Mouse (Mus musculus): Measurements from ENCODE around the gene Ugt1a1. TPM values are rescaled to one million over a fixed set of nuclear protein-coding genes. Genes with fewer than 3 reads are reported as not detected.

Ugt1a1 gene
- total and polyA plus RNA-seq, 2 experiments, result 574 to 719 TPM

- 71% methylated on average over 5 of the region's 5 CpGs for WGBS
- H3K27ac ChIP-seq (replicated peaks; ENCODE audit: insufficient read depth, low read depth, low read length), result no peak overlapping the region
- no peaks in the 10 kb centered on the region for H3K79me2 ChIP-seq (ENCODE audit: control insufficient read depth, insufficient read depth, low read length)
- no peaks in the 10 kb centered on the region for H3K36me3 ChIP-seq (ENCODE audit: control insufficient read depth, insufficient read depth, low read length)
- H3K27me3 ChIP-seq (ENCODE audit: control insufficient read depth, insufficient read depth, low read length), result no peaks in the 10 kb centered on the region
- H3K4me1 ChIP-seq (ENCODE audit: control insufficient read depth, insufficient read depth, low read length), result no peaks in the 10 kb centered on the region
- no peak for DNase-seq (ENCODE audit: extremely low read depth, low read depth, low spot score)
- no peak overlapping the region for H3K4me3 ChIP-seq (ENCODE audit: insufficient read depth, low read depth, low read length)
- TF ChIP-seq POLR2A (IDR thresholded peaks at IDR 0.05; ENCODE audit: extremely low read depth, insufficient read depth, low read length) (no peak), CTCF (IDR thresholded peaks at IDR 0.05; ENCODE audit: low read depth, low read length) (no peak)
- H3K9ac ChIP-seq (ENCODE audit: low read depth, low read length), result no peak overlapping the region
Observed at GRCm38 (mm10) chr1:88240072-88240471, 28.3 kb downstream of the Ugt1a1 start.

GRCm38 (mm10) chr1:88240579-88240978 lies 28.8 kb downstream of the Ugt1a1 start:
- no peak for DNase-seq (ENCODE audit: extremely low read depth, low read depth, low spot score)
- no peak overlapping the region for H3K4me3 ChIP-seq (ENCODE audit: insufficient read depth, low read depth, low read length)
- no peaks in the 10 kb centered on the region for H3K27me3 ChIP-seq (ENCODE audit: control insufficient read depth, insufficient read depth, low read length)
- no peak overlapping the region for H3K9ac ChIP-seq (ENCODE audit: low read depth, low read length)
- no peak overlapping the region for H3K27ac ChIP-seq (replicated peaks; ENCODE audit: insufficient read depth, low read depth, low read length)
- no peaks in the 10 kb centered on the region for H3K36me3 ChIP-seq (ENCODE audit: control insufficient read depth, insufficient read depth, low read length)
- TF ChIP-seq CTCF (IDR thresholded peaks at IDR 0.05; ENCODE audit: low read depth, low read length) (no peak), POLR2A (IDR thresholded peaks at IDR 0.05; ENCODE audit: extremely low read depth, insufficient read depth, low read length) (no peak)
- H3K4me1 ChIP-seq (ENCODE audit: control insufficient read depth, insufficient read depth, low read length), result no peaks in the 10 kb centered on the region
- WGBS, result 75% methylated on average over 4 of the region's 4 CpGs
- no peaks in the 10 kb centered on the region for H3K79me2 ChIP-seq (ENCODE audit: control insufficient read depth, insufficient read depth, low read length)

GRCm38 (mm10) chr1:88243861-88244260 lies 32.1 kb downstream of the Ugt1a1 start:
- Histone ChIP-seq H3K36me3 (ENCODE audit: control insufficient read depth, insufficient read depth, low read length) (no peaks in the 10 kb centered on the region), H3K27me3 (ENCODE audit: control insufficient read depth, insufficient read depth, low read length) (no peaks in the 10 kb centered on the region), H3K27ac (replicated peaks; ENCODE audit: insufficient read depth, low read depth, low read length) (no peak overlapping the region), H3K4me1 (ENCODE audit: control insufficient read depth, insufficient read depth, low read length) (no peaks in the 10 kb centered on the region), H3K4me3 (ENCODE audit: insufficient read depth, low read depth, low read length) (no peak overlapping the region), H3K9ac (ENCODE audit: low read depth, low read length) (no peak overlapping the region), H3K79me2 (ENCODE audit: control insufficient read depth, insufficient read depth, low read length) (no peaks in the 10 kb centered on the region)
- TF ChIP-seq POLR2A (IDR thresholded peaks at IDR 0.05; ENCODE audit: extremely low read depth, insufficient read depth, low read length), result no peak
- TF ChIP-seq CTCF (IDR thresholded peaks at IDR 0.05; ENCODE audit: low read depth, low read length), result no peak
- DNase-seq (ENCODE audit: extremely low read depth, low read depth, low spot score), result no peak
- 71% methylated on average over 5 of the region's 5 CpGs for WGBS

GRCm38 (mm10) chr1:88245881-88246280 lies 34.1 kb downstream of the Ugt1a1 start:
- Histone ChIP-seq H3K4me1 (ENCODE audit: control insufficient read depth, insufficient read depth, low read length) (no peaks in the 10 kb centered on the region), H3K4me3 (ENCODE audit: insufficient read depth, low read depth, low read length) (no peak overlapping the region), H3K27ac (replicated peaks; ENCODE audit: insufficient read depth, low read depth, low read length) (no peak overlapping the region), H3K36me3 (ENCODE audit: control insufficient read depth, insufficient read depth, low read length) (no peaks in the 10 kb centered on the region), H3K27me3 (ENCODE audit: control insufficient read depth, insufficient read depth, low read length) (no peaks in the 10 kb centered on the region), H3K9ac (ENCODE audit: low read depth, low read length) (no peak overlapping the region), H3K79me2 (ENCODE audit: control insufficient read depth, insufficient read depth, low read length) (no peaks in the 10 kb centered on the region)
- no peak for TF ChIP-seq POLR2A (IDR thresholded peaks at IDR 0.05; ENCODE audit: extremely low read depth, insufficient read depth, low read length)
- TF ChIP-seq CTCF (IDR thresholded peaks at IDR 0.05; ENCODE audit: low read depth, low read length), result no peak
- WGBS, result 81% methylated on average over 6 of the region's 6 CpGs
- no peak for DNase-seq (ENCODE audit: extremely low read depth, low read depth, low spot score)

GRCm38 (mm10) chr1:88246386-88246785 lies 34.6 kb downstream of the Ugt1a1 start:
- 46% methylated on average over 6 of the region's 6 CpGs for WGBS
- TF ChIP-seq CTCF (IDR thresholded peaks at IDR 0.05; ENCODE audit: low read depth, low read length), result no peak
- no peak for TF ChIP-seq POLR2A (IDR thresholded peaks at IDR 0.05; ENCODE audit: extremely low read depth, insufficient read depth, low read length)

GRCm38 (mm10) chr1:88247660-88248059 lies 35.9 kb downstream of the Ugt1a1 start:
- WGBS, result 47% methylated on average over 2 of the region's 2 CpGs
- Histone ChIP-seq H3K79me2 (ENCODE audit: control insufficient read depth, insufficient read depth, low read length) (no peaks in the 10 kb centered on the region), H3K36me3 (ENCODE audit: control insufficient read depth, insufficient read depth, low read length) (no peaks in the 10 kb centered on the region), H3K27me3 (ENCODE audit: control insufficient read depth, insufficient read depth, low read length) (no peaks in the 10 kb centered on the region), H3K4me3 (ENCODE audit: insufficient read depth, low read depth, low read length) (no peak overlapping the region), H3K27ac (replicated peaks; ENCODE audit: insufficient read depth, low read depth, low read length) (no peak overlapping the region), H3K4me1 (ENCODE audit: control insufficient read depth, insufficient read depth, low read length) (peaks cover 1% of the 10 kb centered on the region; the same call in 1 of the 2 replicates), H3K9ac (ENCODE audit: low read depth, low read length) (no peak overlapping the region)
- no peak for DNase-seq (ENCODE audit: extremely low read depth, low read depth, low spot score)
- TF ChIP-seq CTCF (IDR thresholded peaks at IDR 0.05; ENCODE audit: low read depth, low read length) (no peak), POLR2A (IDR thresholded peaks at IDR 0.05; ENCODE audit: extremely low read depth, insufficient read depth, low read length) (no peak)

More at GRCm38 (mm10) chr1:88246386-88246785, 34.6 kb downstream of the Ugt1a1 start:
- Histone ChIP-seq H3K9ac (ENCODE audit: low read depth, low read length) (no peak overlapping the region), H3K27me3 (ENCODE audit: control insufficient read depth, insufficient read depth, low read length) (no peaks in the 10 kb centered on the region), H3K4me1 (ENCODE audit: control insufficient read depth, insufficient read depth, low read length) (no peaks in the 10 kb centered on the region), H3K4me3 (ENCODE audit: insufficient read depth, low read depth, low read length) (no peak overlapping the region), H3K27ac (replicated peaks; ENCODE audit: insufficient read depth, low read depth, low read length) (no peak overlapping the region), H3K79me2 (ENCODE audit: control insufficient read depth, insufficient read depth, low read length) (no peaks in the 10 kb centered on the region), H3K36me3 (ENCODE audit: control insufficient read depth, insufficient read depth, low read length) (no peaks in the 10 kb centered on the region)
- peak; percentile 77 for DNase-seq (ENCODE audit: extremely low read depth, low read depth, low spot score)

All from liver, adult 2 months (tissue).